Mouse (Mus musculus): ENCODE results near the gene Sh2d2a.
"Not testable (repeated sequence)": the region's sequence is repeated elsewhere in the genome, so short reads cannot be mapped to it uniquely, and the experiment has no call there.

Gene Sh2d2a

GRCm38 (mm10) chr3:87854795-87855568 is 8.4 kb downstream of the Sh2d2a start:
- CTCF ChIA-PET, result interaction anchor here (1.2 kb wide), 1 partner anchor 15 kb away, joined by 3 read pairs; no protein-coding TSS in a partner anchor

GRCm38 (mm10) chr3:87855936-87856335 is 9.4 kb downstream of the Sh2d2a start:
- CTCF ChIA-PET, result no interaction called here

GRCm38 (mm10) chr3:87857666-87858065 is 11.1 kb downstream of the Sh2d2a start:
- CTCF ChIA-PET, result no interaction called here

GRCm38 (mm10) chr3:87859813-87860212 is 13.3 kb downstream of the Sh2d2a start:
- CTCF ChIA-PET, result interaction anchor here (0.5 to 1.0 kb wide), 2 partner anchors 15 to 448 kb away, joined by 3 to 4 read pairs; no protein-coding TSS in a partner anchor

- CTCF ChIA-PET, result not testable (repeated sequence)
Observed at GRCm38 (mm10) chr3:87864111-87864510, 17.6 kb downstream of the Sh2d2a start.

- CTCF ChIA-PET, result no interaction called here
Observed at GRCm38 (mm10) chr3:87877730-87878129, 31.2 kb downstream of the Sh2d2a start.

- CTCF ChIA-PET, result interaction anchor here (0.5 kb wide), 1 partner anchor 18 kb away, joined by 9 read pairs; no protein-coding TSS in a partner anchor
Observed at GRCm38 (mm10) chr3:87884291-87884690, 37.7 kb downstream of the Sh2d2a start.

GRCm38 (mm10) chr3:87884708-87885251 is 38.2 kb downstream of the Sh2d2a start:
- CTCF ChIA-PET, result interaction anchor here (0.5 to 0.6 kb wide), 2 partner anchors 18 to 33 kb away, joined by 9 to 15 read pairs; no protein-coding TSS in a partner anchor

- CTCF ChIA-PET, result interaction anchor here (0.6 to 0.8 kb wide), 2 partner anchors 24 to 32 kb away, joined by 4 to 15 read pairs; no protein-coding TSS in a partner anchor
Observed at GRCm38 (mm10) chr3:87885281-87886003, 38.9 kb downstream of the Sh2d2a start, which contains the start of gene Prcc. TSS of gene Prcc (minus strand) at chr3:87885608.

- CTCF ChIA-PET, result interaction anchor here (0.8 kb wide), 1 partner anchor 24 kb away, joined by 4 read pairs; no protein-coding TSS in a partner anchor
Observed at GRCm38 (mm10) chr3:87886004-87886365, 39.4 kb downstream of the Sh2d2a start.

GRCm38 (mm10) chr3:87886416-87886815 is 39.9 kb downstream of the Sh2d2a start:
- CTCF ChIA-PET, result interaction anchor here (0.8 kb wide), 1 partner anchor 23 kb away, joined by 4 read pairs; no protein-coding TSS in a partner anchor

GRCm38 (mm10) chr3:87887400-87887799 is 40.8 kb downstream of the Sh2d2a start:
- CTCF ChIA-PET, result not testable (repeated sequence)

- CTCF ChIA-PET, result interaction anchor here (0.6 kb wide), 1 partner anchor 25 kb away, joined by 3 read pairs; no protein-coding TSS in a partner anchor
Observed at GRCm38 (mm10) chr3:87891481-87891880, 44.9 kb downstream of the Sh2d2a start.

- CTCF ChIA-PET, result no interaction called here
Observed at GRCm38 (mm10) chr3:87893367-87893905, 46.9 kb downstream of the Sh2d2a start.

- CTCF ChIA-PET, result no interaction called here
Observed at GRCm38 (mm10) chr3:87899266-87899665, 52.7 kb downstream of the Sh2d2a start.

GRCm38 (mm10) chr3:87899776-87900175 is 53.2 kb downstream of the Sh2d2a start:
- CTCF ChIA-PET, result interaction anchor here (0.6 kb wide), 1 partner anchor 49 kb away, joined by 7 read pairs; the partner anchor contains the start of gene Crabp2

GRCm38 (mm10) chr3:87901036-87901624 is 54.6 kb downstream of the Sh2d2a start:
- CTCF ChIA-PET, result no interaction called here

GRCm38 (mm10) chr3:87901959-87902358 is 55.4 kb downstream of the Sh2d2a start:
- CTCF ChIA-PET, result interaction anchor here (0.7 kb wide), 1 partner anchor 17 kb away, joined by 9 read pairs; no protein-coding TSS in a partner anchor

- CTCF ChIA-PET, result no interaction called here
Observed at GRCm38 (mm10) chr3:87903821-87904220, 57.3 kb downstream of the Sh2d2a start.
